Mouse (Mus musculus) urinary bladder, postnatal 4 days (tissue): Measurements from ENCODE around the gene Samd4b.

Experiments
- DNase-seq, 2 experiments: peaks; one replicate each; pipeline ENCODE4 v3.0.0; 2021 to 2022; ENCODE audit warnings: low spot score in 2 of 2

Gene Samd4b

DNA sequence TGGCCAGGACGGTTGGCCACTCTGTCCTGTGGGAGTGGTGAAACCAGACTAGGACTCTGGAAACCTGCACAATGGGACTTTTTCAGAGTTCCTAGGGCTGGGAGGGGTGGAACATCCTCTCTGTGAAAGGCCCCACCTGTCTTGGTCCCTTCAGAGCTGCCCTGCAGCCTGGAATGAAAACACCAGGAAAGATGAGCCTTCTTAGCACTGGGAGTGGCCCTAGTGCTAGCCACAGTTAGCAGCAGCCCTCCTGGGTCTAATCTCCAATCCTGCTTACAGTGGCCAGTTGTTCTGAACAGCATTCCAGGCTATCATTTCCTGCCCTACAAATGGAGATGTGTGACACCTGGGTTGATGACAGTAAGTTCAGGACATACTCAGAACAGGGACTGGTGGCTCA, 6.1 kb downstream of the Samd4b start:
- DNase-seq = no peak

DNA sequence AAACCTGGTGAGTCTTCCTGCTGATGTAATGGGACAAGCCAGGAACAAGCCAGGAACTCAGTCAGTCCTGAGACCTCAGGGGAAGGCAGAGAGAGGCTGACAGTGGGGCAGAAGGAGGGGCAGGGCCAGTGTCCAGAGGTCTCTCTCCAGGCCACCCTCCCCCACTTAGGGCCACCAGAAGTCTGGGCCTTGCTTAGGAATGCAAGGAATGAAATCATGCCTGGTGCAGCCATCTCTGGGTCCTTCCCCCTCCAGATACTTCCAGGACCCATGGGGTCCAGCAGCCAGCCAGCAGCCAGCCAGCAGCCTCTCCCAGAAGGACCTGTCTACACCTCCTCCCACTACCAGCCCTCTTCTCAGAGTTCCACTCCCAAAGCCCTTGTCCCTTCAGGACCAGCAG, 10.3 kb downstream of the Samd4b start:
- no peak for DNase-seq

DNA sequence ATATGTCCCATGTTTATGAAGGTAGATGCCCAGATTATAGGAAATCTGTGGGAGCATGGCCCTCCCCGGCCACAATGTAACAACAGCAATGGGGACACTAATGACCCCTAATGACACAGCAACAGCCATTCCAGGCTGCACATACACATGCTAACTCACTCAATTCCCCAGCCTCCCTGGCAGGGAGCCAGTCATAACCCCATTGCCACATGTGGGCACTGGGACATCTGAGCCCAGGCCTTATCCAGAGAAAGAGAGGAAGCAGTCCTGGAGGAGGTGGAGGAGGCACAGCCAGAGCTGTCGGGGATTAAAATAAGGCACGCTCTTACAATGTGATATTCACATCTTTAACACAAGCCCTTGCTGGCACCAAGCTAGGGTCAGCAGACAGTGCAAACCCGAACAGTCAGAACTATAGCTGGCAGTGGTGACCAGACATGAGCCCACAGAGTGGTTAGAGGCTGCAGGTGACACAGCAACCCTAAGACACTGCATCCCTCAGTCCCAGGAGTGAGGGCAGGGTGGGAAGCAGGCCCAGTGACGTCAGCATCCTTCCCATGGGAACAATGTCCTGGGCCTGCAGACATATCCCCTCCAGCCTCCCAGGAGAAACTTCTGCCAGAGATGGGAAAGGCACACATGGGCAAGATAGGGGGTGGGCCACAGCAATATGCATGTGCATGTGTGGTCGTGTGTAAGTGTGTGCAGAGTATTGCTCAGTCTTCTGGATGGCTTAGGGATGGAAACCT, 11.1 kb downstream of the Samd4b start:
- DNase-seq = no peak

DNA sequence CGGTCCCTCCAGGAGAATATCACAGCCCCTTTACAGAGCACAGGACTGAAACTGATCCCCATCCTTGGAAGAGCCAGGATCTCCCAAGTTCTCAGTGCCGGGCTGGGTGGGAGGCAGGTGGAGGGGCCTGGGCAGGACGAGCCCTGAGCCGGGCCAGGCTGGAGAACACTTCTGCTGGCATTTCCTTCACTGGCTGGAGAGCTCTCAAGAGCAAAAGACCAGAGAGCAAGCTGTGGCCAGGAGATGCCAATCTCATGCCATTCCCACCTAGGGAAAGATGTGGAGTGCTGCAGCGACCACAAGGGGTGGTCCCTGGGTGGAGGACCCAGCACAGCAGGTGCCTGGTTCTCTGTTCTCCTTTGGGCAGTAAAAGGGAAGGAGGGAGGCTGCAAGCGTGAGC, 12.9 kb downstream of the Samd4b start:
- no peak for DNase-seq

DNA sequence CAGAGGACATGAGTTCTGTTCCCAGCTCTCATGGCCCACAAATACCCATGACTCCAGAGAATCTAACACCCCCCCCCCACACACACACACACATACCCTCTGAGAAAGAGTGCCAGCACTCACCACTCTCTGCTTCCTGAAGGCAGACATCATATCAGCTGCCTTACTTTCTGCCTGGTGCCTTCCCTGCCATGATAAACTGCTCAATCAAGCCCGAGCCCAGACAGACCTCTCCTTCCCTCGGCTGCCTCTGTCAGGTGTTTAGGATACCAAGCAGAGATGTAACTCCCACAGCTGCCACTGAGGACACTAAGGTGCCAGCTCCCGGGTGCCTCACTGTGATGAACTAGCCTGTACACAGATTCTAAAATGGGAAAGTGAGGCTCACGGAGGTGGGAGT, 13.5 kb downstream of the Samd4b start:
- DNase-seq = no peak

DNA sequence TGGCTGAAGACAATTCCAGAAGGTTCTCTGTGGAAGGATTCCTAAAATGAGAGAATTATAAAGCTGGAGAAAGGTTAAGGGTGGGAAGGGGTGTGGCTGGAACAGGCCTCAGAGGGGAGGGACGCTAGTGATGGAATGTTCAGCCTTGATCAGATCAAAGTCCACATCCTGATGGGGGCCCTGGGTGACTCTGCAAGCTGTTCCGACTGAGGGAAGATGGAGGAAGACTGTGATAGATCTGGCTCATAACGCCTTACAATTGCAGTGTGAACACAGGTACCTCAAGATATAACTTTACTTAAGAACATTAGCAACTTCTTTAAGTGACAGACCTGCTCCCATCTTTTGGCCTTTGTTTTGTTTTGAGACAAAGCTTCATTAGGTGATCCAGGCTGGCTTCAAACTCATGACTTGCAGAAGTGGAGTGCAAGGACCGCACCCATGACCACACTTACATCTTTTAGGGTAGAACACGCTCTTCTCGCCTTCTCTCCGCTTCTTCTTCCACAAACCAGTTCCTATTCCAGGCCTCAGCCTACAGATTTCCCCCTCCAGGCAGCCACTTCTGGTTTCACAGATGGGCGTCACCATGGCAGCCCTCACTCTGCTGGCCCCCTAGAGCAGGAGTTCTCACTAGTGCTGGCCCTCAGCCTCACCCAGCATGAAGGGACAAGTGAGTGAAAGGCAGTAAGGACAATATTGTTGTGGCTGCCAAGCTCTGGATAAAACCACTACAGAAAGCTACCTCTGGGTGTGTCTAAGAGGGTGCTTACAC, 14.2 kb downstream of the Samd4b start:
- no peak for DNase-seq

DNA sequence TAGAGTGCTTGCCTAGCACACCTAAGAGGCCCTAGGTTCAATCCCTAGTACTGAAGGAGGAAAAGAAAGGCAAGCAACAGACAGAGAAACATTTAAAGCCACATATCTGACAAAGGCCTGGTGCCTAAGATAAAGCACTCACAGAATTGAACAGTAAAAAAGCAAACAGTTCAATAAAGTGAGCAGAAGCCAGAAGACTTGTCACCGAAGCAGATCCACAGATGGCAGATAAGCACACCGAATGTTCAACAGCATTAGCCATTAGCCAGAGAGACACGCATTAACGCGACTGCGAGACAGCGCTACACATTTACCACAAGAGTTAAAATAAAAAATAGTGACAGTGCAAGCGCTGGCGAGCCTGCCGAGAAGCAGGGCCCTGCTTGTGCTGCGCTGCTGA, 15.1 kb downstream of the Samd4b start:
- no peak for DNase-seq

DNA sequence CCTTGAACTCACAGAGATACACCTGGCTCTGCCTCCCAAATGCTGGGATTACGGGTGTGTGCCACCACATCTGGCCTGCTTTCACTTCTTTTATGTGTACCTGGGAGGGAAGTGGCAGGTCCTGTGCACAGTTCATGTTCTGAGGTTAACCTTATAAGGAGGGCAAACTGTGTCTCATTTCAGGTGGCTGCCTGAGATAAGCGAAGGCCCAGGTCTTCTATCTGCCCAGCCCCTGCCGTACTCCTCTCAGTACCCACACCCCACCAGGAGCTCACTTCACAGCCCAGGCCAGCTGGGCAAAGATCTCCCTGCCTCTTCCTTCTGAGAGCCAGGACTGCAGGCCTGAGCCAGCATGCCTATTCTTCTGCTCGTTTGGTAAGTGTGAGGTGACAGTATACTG, 16.2 kb downstream of the Samd4b start:
- DNase-seq = no peak

DNA sequence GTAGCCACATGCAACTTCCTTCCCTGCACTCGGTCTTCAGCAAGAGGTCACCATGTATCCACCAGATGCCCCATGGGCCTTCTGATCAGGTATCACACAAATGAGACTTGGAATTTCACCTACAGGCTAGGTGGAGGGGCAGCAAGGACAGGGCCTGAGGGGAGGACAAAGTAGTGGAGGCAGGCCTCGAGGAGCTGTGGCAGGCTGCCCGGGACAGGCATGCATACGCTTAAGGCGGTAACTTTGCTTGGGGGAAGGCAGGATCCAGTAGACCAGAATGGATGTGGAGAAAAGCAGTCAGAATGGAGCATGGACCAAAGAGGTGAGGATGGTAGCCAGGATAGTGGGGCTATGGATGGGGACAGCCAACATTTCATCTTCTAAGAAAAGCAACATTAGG, 18.1 kb downstream of the Samd4b start:
- no peak for DNase-seq

DNA sequence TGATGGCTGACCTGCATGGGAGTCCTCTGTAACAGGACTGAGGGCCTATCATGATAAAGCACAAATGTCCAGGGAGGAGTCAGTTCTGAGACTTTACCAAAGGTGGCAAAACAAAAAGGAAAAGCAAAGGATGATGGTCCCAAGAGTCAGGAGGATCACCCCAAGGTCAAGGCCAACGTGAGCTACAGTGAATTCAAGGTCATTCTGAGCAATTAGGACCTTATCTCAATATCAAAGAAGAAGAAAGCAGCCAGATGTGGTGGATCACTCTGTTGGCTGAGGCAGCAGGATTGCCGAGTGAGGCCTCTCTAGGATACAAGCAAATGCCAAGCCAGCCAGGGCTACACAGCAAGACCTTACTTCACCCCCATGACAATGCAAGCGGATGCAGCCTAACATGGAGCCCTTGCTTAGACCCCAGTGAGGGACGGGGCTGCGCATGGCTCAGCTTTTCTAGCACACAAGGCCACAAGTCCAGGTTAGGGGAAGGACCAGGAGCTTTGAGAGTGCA, 19.3 kb downstream of the Samd4b start:
- no peak for DNase-seq

DNA sequence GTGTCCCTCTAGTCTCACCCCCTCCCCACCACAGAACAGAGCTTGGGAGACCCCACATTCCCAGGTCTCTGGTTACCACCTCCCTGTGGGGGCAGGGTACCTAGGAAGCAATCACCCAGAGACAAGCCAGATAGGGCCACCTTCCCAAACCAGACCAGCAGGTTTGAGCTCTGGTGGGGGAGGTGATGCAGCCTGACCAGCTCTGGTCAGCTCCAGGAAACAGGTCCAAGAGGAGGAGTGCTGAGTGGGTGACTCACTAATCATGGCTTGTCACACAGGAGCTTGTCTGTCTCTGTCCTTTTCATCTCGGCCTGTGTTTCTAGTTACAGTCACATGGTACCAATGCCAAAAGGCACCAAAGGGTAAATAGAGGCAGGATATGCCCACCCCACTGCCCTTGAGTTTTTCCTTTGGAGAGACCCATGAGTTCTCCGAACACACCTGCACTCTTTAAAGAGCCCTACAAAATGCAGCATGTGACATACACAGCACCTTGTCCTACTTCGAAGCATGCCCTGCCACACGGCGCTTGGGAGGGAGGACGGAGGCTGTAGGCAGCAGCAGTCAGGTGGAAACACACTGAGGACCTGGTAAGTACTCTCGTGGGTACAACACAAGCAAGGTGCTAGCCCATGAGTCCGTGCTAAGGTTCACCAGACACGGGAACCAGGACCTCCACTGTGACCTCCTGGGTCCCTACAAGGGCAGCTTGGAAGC, 20.0 kb downstream of the Samd4b start:
- peak; percentile 65 to 69 for DNase-seq

DNA sequence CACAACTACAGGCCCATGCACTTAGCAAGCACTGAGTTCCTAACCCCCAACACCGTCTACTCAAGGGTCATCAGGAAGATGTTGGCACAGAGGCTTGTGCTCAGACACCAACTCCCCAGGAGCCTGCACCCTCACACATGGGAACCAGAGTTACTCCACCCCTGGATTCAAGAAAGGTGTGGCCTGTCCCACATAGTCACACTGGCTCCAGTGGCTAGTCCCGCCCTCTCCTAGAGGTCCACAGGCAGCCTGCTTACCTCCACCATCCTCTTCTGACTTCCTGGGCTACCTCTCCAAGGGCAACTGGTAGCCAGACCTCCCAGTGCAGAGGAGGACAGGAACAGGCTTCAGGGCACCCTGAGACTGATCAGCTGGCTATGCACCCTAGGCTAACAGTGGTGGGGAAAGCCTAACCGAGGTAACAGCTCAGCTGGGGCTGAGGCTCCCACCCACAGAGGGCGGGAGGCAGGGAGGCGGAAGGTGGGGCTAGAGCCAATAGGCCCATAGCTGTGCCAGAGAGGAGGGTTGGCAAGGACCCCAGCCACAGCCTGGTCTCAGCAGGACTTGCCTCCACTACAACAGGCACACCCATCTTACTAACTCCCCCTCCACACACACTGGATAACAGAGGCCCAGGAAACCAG, 21.6 kb downstream of the Samd4b start:
- peak; percentile 82 to 85 for DNase-seq

DNA sequence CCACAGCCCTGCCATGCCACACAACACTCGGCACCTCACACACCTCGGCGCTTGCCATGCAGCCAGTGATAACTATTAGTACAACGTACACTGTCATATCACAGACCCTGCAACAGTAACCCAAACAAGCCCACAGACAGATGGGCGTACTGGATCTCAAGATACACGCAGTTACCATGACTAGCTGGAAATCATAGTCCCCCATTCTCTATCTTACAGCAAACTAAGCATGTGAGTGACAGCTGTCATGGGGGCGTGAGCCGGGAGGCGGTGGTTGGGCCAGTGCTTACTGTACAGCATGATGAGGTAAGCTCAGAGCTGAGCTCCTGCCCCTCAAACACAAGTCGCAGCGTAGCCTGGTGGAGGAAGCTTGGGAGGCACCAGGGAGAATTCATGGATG, 22.3 kb downstream of the Samd4b start:
- no peak for DNase-seq

DNA sequence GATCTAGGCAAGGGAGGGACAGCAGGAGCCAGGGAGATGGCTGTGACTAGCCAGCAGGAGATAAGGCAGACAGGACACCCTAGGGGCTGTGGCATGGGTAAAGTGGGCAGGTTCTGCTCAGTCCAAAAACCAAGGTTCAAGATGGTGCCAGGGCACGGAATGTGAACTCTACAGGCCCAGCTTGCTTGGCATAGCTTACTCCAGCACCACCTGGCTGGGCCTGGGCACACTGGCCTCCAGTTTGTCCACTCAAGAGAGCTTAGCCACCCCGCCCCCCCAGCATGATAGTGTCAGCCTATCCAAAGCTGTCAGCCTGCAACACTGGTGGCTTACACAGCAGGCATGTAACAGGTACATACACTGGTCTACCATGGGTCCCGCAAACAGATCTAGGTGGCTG, 24.7 kb downstream of the Samd4b start:
- DNase-seq = no peak

DNA sequence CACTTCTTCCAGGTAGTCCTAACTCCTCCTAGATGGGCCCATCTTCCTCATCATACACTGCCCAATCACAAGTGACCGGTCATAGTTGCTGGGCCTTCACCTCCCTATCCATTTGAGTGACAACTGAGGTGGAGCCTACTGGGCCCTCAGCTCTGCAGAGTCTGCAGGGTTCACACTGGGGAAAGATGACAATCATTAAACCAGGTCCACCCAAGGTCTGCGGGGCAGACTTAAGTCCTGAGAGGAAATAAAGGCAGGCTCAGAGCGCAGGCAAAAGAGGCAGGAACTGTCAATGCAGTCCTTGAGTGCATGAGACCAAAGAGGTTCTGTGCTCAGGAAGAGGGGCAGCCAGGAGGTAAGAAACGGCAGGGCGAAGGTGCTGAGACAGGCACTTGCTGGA, 25.3 kb downstream of the Samd4b start:
- no peak for DNase-seq

DNA sequence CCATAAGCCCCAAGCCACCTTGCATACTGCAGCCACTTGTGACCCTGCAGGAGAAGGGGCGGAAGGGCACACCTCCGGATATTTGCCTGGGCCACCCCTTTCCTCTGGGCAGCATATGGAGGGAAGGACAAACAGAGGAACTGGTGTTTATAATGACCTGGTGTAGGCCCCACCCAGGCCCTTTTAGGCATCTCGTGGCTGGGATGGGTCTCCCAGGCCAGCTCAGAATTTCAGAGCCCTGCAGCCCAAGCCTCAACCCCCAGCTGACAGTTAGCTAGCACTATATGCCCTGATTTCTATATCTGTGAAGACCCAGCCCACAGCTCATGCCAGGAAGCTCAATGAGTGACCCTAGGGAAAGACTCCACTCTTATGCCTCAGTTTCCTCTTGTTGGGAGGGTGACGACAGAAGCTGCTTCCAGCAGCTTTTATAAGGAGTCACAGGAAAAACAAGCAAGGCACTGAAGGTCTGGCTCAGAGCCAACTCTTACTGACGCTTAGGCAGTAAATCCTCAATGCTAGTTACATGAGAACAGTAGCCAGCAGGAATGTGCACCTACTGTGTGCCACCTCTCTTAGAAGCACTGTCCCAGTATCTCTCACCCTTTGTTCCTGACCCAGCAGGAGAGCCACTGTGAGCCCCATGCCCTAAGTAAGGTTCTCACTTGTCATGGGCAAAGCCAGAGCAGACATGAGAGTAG, 26.8 kb downstream of the Samd4b start:
- DNase-seq = no peak

DNA sequence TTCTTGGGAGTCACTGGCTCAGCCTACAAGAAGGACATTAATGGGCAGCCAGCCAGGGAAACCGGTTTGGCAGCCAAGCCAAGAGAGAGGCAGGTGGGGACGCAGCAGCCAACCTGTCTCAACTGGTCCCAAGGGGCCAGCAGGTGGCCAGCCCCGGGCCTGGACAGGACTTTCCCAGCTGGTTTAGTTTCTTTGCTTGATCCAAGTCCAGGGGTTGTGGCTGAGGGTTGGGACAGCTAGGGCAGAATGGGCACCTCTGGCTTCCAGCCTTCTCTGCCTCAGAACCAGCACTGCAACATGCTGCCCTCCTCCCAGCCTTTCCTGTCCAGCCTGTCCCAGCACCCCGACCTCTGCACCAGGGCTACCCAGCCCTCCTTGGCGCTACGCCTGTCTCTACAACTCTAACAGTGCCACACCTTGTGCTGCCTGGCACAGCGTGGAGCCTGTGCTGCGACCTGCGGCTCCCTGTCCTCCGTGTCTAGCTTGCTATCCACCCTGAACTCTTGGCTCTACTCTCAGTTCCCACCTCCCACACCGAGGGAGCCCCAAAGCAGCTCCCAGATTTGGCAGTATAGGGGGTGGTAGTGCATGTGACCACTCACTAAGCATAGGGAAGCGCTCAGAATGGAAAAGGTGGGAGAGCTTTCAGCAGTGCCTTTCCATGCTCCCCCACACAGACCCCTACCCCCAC, 27.5 kb downstream of the Samd4b start:
- peak; percentile 81 to 87 for DNase-seq

DNA sequence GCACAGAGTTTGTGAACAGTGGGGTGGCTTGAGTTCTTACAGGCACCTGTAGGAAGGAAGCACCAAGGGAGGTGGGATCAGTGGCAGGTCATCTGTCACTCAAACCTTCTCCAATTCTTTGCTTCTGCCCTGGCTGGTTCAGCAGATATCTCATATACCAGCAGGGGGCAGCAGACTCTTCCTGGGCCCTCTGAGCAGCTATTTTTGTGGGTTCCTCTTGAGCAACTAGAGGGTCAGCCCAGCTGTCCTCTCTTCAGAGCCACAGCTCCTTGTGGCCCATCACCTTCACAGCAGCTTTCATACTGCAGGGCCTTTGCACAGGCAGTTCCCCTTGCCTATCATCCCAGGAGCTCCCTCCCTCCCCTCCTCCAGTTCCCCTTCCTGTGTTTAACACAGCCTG, 29.7 kb downstream of the Samd4b start:
- DNase-seq = peak in 1 of 2 experiments; percentile 43

DNA sequence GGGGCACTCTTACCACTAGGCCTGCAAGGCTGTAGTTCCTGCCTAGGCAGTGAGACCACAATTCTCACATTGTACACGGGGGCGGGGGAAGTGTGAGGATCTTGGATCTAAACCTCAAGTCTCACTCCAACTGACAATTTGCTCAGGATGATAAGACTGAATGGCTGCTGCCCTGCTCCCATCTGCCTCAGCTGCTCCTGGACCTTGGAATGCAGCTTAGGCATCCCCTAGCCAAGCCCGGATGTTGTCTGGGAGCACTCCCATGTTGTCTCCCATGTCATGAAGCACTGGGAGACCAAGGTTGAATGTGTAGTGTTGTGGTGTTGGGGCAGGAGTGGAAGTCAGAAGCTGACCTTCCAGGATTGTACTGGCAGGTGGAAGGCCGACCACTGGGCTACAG, 30.4 kb downstream of the Samd4b start:
- no peak for DNase-seq

DNA sequence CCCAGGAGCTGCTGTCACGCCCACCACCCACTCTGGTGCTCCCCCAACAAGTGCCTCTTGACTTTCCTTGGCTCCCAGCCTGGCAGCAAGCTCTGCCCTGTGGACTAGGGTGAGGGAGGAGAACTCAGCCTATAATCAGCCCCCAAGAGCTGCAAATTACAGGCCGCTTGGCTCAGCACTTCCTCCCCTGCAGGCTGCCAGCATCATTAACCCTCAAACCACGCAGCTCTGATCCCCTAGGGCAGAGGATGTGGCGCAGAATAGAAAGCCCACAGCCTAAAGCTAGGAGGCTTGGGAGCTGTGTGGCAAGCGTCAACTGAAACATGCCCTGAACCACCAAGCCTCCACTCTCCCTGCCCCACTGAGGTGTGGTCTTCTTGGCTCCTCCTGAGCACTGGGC, 32.5 kb downstream of the Samd4b start:
- DNase-seq = no peak

DNA sequence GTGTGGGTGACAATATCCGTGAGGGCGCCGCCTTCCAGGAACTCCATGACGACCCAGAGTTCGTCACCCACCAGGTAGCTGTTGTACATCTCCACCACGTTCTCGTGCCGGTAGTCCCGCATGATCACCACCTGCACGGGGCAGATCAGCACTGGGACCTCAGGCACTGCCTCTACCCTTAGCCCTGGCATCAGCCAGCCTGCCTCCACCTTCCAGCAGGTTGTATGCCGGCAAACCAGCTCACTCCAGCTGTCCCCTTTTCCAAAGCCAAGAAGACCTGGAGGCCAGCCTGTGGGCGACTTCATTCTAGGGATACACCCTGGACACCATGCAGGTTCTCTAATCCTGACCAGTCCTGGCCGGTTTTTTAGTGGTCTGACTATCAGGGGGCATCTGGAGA, 35.0 kb downstream of the Samd4b start:
- DNase-seq = no peak
